In the genomic region with DNA sequence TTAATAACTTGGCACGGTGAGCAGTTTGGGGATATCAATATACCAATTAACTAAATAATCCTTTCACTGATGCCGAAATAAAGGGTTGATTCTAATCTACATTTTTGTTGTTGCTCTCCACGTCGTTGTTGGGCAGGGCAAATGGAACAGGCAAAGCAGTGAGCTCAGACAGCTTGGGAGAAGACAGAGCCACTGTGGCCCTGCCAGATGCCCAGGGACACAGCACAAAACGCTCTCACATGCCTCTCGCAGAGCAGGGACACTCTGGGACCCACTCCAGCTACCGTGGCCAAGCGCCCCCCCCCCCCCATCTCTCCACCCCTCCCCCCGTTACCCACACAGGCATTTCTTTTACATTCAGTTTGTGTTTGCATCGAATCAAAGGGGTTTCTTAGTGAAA, we compare ENCODE assay signal across 11 mouse cellular contexts.
DNase-seq lines count a peak whose midpoint lies in the region; ATAC-seq lines count a peak whose summit lies in the region.
"Had no signal": no experiment of that assay in that cellular context is flagged by ENCODE, and none has a peak within 500 bp of the region (broad histone marks: within the 10 kb centered on the region; RNA-seq: fewer than 3 reads in every experiment).

No protein-coding gene starts in this region.

- H3K36me3 ChIP-seq in midbrain, embryonic 13.5 days, result no peaks in the 10 kb centered on the region
- no peaks in the 10 kb centered on the region for H3K36me3 ChIP-seq in midbrain, embryonic 10.5 days
- no peaks in the 10 kb centered on the region for H3K36me3 ChIP-seq in hindbrain, embryonic 15.5 days
- H3K36me3 ChIP-seq in neural tube, embryonic 14.5 days (ENCODE audit: control insufficient read depth, insufficient read depth, low read length), result no peaks in the 10 kb centered on the region
- H3K36me3 ChIP-seq: G1E had no signal

- no peak for DNase-seq in midbrain, embryonic 10.5 days (ENCODE audit: low spot score)
- DNase-seq in cerebellum, adult 9-11 months, result peak; percentile 62
- DNase-seq in adrenal gland, postnatal 36 days, result no peak
- DNase-seq in lung, postnatal 10 days, result no peak
- DNase-seq: thymus, postnatal 4 days had no signal

- peak; percentile 86 for ATAC-seq in midbrain, embryonic 13.5 days
- peak; percentile 95 for ATAC-seq in hindbrain, embryonic 15.5 days (ENCODE audit: low FRiP score, low read depth)
- peak; percentile 91; the same call in 1 of the 2 replicates for ATAC-seq in neural tube, embryonic 14.5 days (ENCODE audit: low read depth)
- ATAC-seq: lung, postnatal 0 days had no signal

- no peak overlapping the region for H3K9ac ChIP-seq in midbrain, embryonic 13.5 days (replicated peaks)
- no peak overlapping the region for H3K9ac ChIP-seq in hindbrain, embryonic 15.5 days
- H3K9ac ChIP-seq in neural tube, embryonic 14.5 days (replicated peaks; ENCODE audit: low read depth, low read length), result no peak overlapping the region

- H3K27ac ChIP-seq in midbrain, embryonic 13.5 days, result no peak overlapping the region
- H3K27ac ChIP-seq in midbrain, embryonic 10.5 days (replicated peaks), result no peak overlapping the region
- peak overlapping the region; percentile 76 for H3K27ac ChIP-seq in hindbrain, embryonic 15.5 days (replicated peaks)
- H3K27ac ChIP-seq in neural tube, embryonic 14.5 days (ENCODE audit: low read depth, low read length), result peak overlapping the region; percentile 55; the same call in 1 of the 2 replicates

- H3K27me3 ChIP-seq in midbrain, embryonic 13.5 days, result no peaks in the 10 kb centered on the region
- no peaks in the 10 kb centered on the region for H3K27me3 ChIP-seq in midbrain, embryonic 10.5 days (ENCODE audit: low read depth, poor library complexity, severe bottlenecking)
- no peaks in the 10 kb centered on the region for H3K27me3 ChIP-seq in hindbrain, embryonic 15.5 days
- no peaks in the 10 kb centered on the region for H3K27me3 ChIP-seq in neural tube, embryonic 14.5 days (ENCODE audit: control insufficient read depth, insufficient read depth, low read length)

- WGBS in midbrain, embryonic 13.5 days, result 34% methylated on average over 9 of the region's 10 CpGs
- 63% methylated on average over 10 of the region's 10 CpGs for WGBS in midbrain, embryonic 10.5 days
- 31% methylated on average over 10 of the region's 10 CpGs for WGBS in hindbrain, embryonic 15.5 days
- 30% methylated on average over 9 of the region's 10 CpGs for WGBS in neural tube, embryonic 14.5 days

- H3K9me3 ChIP-seq in midbrain, embryonic 13.5 days, result no peaks in the 10 kb centered on the region
- H3K9me3 ChIP-seq in midbrain, embryonic 10.5 days (replicated peaks), result no peaks in the 10 kb centered on the region
- H3K9me3 ChIP-seq in hindbrain, embryonic 15.5 days, result no peaks in the 10 kb centered on the region
- no peaks in the 10 kb centered on the region for H3K9me3 ChIP-seq in neural tube, embryonic 14.5 days (ENCODE audit: control insufficient read depth, low read length)
- H3K9me3 ChIP-seq: G1E had no signal

- peaks cover 11% of the 10 kb centered on the region for H3K4me1 ChIP-seq in midbrain, embryonic 13.5 days (replicated peaks)
- H3K4me1 ChIP-seq in midbrain, embryonic 10.5 days, result peaks cover 10% of the 10 kb centered on the region
- peaks cover 17% of the 10 kb centered on the region for H3K4me1 ChIP-seq in hindbrain, embryonic 15.5 days (replicated peaks)
- H3K4me1 ChIP-seq in neural tube, embryonic 14.5 days (ENCODE audit: control insufficient read depth, insufficient read depth, low read length), result peaks cover 10% of the 10 kb centered on the region

- H3K4me2 ChIP-seq in midbrain, embryonic 13.5 days (replicated peaks), result no peak overlapping the region
- no peak overlapping the region for H3K4me2 ChIP-seq in hindbrain, embryonic 15.5 days
- H3K4me2 ChIP-seq in neural tube, embryonic 14.5 days (ENCODE audit: low read depth, low read length), result no peak overlapping the region

- no peak overlapping the region for H3K4me3 ChIP-seq in midbrain, embryonic 13.5 days (replicated peaks)
- no peak overlapping the region for H3K4me3 ChIP-seq in midbrain, embryonic 10.5 days
- no peak overlapping the region for H3K4me3 ChIP-seq in hindbrain, embryonic 15.5 days
- H3K4me3 ChIP-seq in neural tube, embryonic 14.5 days (ENCODE audit: low read depth, low read length), result no peak overlapping the region
- H3K4me3 ChIP-seq: erythroblast, embryonic 14.5 days had no signal

Comparison
In these comparisons a context has a peak if more than half of its experiments do, and no peak if none do; other contexts are left out.
1. H3K27ac ChIP-seq: peak in hindbrain, embryonic 15.5 days (single experiment) and neural tube, embryonic 14.5 days (single experiment); none in midbrain, embryonic 13.5 days (single experiment) and midbrain, embryonic 10.5 days (single experiment).
2. Peak in every context shown above with its lines, with median percentiles within 50 percentile points of each other: ATAC-seq.